Mouse (Mus musculus): ENCODE results near the gene Tnnt3.

- TF ChIP-seq POLR2A (IDR thresholded peaks at IDR 0.05; ENCODE audit: control insufficient read depth, extremely low read depth, insufficient read depth, low read length, poor library complexity) = no peak
- TF ChIP-seq CTCF (IDR thresholded peaks at IDR 0.05; ENCODE audit: borderline replicate concordance, control insufficient read depth, extremely low read depth, insufficient read depth, low read length, poor library complexity) = no peak
These were observed 18.8 kb upstream of the Tnnt3 start for GRCm38 (mm10) chr7:142479886-142480285.

Data from thymus, adult 2 months (tissue).